Mouse (Mus musculus) liver, embryonic 15.5 days (tissue): Measurements from ENCODE around the gene Csrnp1. TPM values are rescaled to one million over a fixed set of nuclear protein-coding genes. Genes with fewer than 3 reads are reported as not detected.

Source experiments
- ATAC-seq: fragments of 200-750 bp; cut with Nextera tagmentation; 2 replicates; pipeline ENCODE4 v1.8.0; 2017; ENCODE audit warnings: moderate number of reproducible peaks, mild to moderate bottlenecking, moderate library complexity; ENCODE audit not compliant: insufficient read depth
- H3K27ac ChIP-seq: fragments of 300-500 bp; sonication (generic); replicated peaks from 2 replicates; pipeline ENCODE4 v1.5.1; 2015; ENCODE audit warnings: mild to moderate bottlenecking, inconsistent platforms
- H3K27me3 ChIP-seq: fragments of 300-500 bp; sonication (generic); 2 replicates; pipeline ENCODE4 v1.6.1; 2015; ENCODE audit warnings: mild to moderate bottlenecking, inconsistent platforms
- H3K36me3 ChIP-seq: fragments of 300-500 bp; sonication (generic); replicated peaks from 2 replicates; pipeline ENCODE4 v1.6.1; 2015; ENCODE audit warnings: moderate library complexity, mild to moderate bottlenecking, inconsistent platforms
- H3K4me1 ChIP-seq: fragments of 300-500 bp; sonication (generic); replicated peaks from 2 replicates; pipeline ENCODE4 v1.6.1; 2015; ENCODE audit warnings: inconsistent platforms
- H3K4me2 ChIP-seq: fragments of 300-500 bp; sonication (generic); 2 replicates; pipeline ENCODE4 v1.6.1; 2015; ENCODE audit warnings: moderate library complexity, mild to moderate bottlenecking, inconsistent platforms
- H3K4me3 ChIP-seq: fragments of 300-500 bp; sonication (generic); replicated peaks from 2 replicates; pipeline ENCODE4 v1.5.1; 2015; ENCODE audit warnings: mild to moderate bottlenecking, inconsistent platforms
- H3K9ac ChIP-seq: fragments of 300-500 bp; sonication (generic); 2 replicates; pipeline ENCODE4 v1.6.1; 2015; ENCODE audit warnings: moderate library complexity, mild to moderate bottlenecking, inconsistent platforms
- H3K9me3 ChIP-seq: fragments of 300-500 bp; sonication (generic); replicated peaks from 2 replicates; pipeline ENCODE4 v1.6.1; 2016; ENCODE audit warnings: inconsistent platforms
- WGBS: fragments of 180-500 bp; shearing (Covaris S2); methylation state at CpG from one replicate; pipeline ENCODE4 v1.1.7; 2015; ENCODE audit warnings: mixed read lengths; ENCODE audit not compliant: insufficient replicate concordance; 5-methylcytosine and 5-hydroxymethylcytosine counted together
- polyA plus RNA-seq: library from polyadenylated mRNA; unstranded; fragments of >200 nt; fragmentation: Nextera tagmentation; extraction: Ambion mirVana; gene quantifications from 2 replicates; pipeline ENCODE4 v1.2.1, GENCODE M21; 2015

Csrnp1 gene
- polyA plus RNA-seq, 1 experiment from 2014 or later: 2.0 TPM

- no peaks in the 10 kb centered on the region for H3K36me3 ChIP-seq
- peaks cover 14% of the 10 kb centered on the region for H3K4me1 ChIP-seq
- no peak overlapping the region for H3K4me2 ChIP-seq
- H3K9ac ChIP-seq: no peak overlapping the region
- 72% methylated on average over 14 of the region's 14 CpGs for WGBS
- no peaks in the 10 kb centered on the region for H3K9me3 ChIP-seq
- H3K4me3 ChIP-seq: no peak overlapping the region
- ATAC-seq: no peak
- no peaks in the 10 kb centered on the region for H3K27me3 ChIP-seq
- H3K27ac ChIP-seq: no peak overlapping the region
Observed at GRCm38 (mm10) chr9:119941861-119942260, 42.6 kb downstream of the Csrnp1 start.

GRCm38 (mm10) chr9:119941407-119941806, 43.1 kb downstream of the Csrnp1 start:
- no peak overlapping the region for H3K9ac ChIP-seq
- no peak overlapping the region for H3K4me2 ChIP-seq
- H3K4me1 ChIP-seq: peaks cover 18% of the 10 kb centered on the region
- WGBS: 54% methylated on average over 5 of the region's 5 CpGs
- no peak for ATAC-seq
- no peaks in the 10 kb centered on the region for H3K36me3 ChIP-seq
- H3K27me3 ChIP-seq: no peaks in the 10 kb centered on the region
- H3K9me3 ChIP-seq: no peaks in the 10 kb centered on the region
- no peak overlapping the region for H3K27ac ChIP-seq
- H3K4me3 ChIP-seq: no peak overlapping the region

GRCm38 (mm10) chr9:119939646-119940045, 44.8 kb downstream of the Csrnp1 start:
- no peak for ATAC-seq
- Histone ChIP-seq H3K4me1 (peaks cover 30% of the 10 kb centered on the region), H3K27me3 (no peaks in the 10 kb centered on the region), H3K36me3 (no peaks in the 10 kb centered on the region), H3K4me3 (no peak overlapping the region), H3K27ac (no peak overlapping the region), H3K4me2 (no peak overlapping the region), H3K9ac (no peak overlapping the region), H3K9me3 (no peaks in the 10 kb centered on the region)
- WGBS: 79% methylated on average over 10 of the region's 10 CpGs

GRCm38 (mm10) chr9:119938496-119938895, 46.0 kb downstream of the Csrnp1 start:
- Histone ChIP-seq H3K27me3 (no peaks in the 10 kb centered on the region), H3K4me3 (no peak overlapping the region), H3K27ac (no peak overlapping the region), H3K36me3 (no peaks in the 10 kb centered on the region), H3K4me1 (peaks cover 31% of the 10 kb centered on the region), H3K9me3 (no peaks in the 10 kb centered on the region), H3K4me2 (no peak overlapping the region), H3K9ac (no peak overlapping the region)
- no peak for ATAC-seq
- 37% methylated on average over 4 of the region's 4 CpGs for WGBS

GRCm38 (mm10) chr9:119937005-119937773, 47.3 kb downstream of the Csrnp1 start, which contains the start of the genes Gorasp1 and Ttc21a:
TSS of gene Gorasp1 (minus strand) at chr9:119937565.
TSS of gene Ttc21a (plus strand) at chr9:119937606.
- peak; percentile 85 for ATAC-seq
- WGBS: 3% methylated on average over 40 of the region's 40 CpGs

GRCm38 (mm10) chr9:119933675-119934074, 50.8 kb downstream of the Csrnp1 start:
- 75% methylated on average over 6 of the region's 6 CpGs for WGBS
- peaks cover 47% of the 10 kb centered on the region for H3K4me1 ChIP-seq
- H3K9ac ChIP-seq: no peak overlapping the region
- H3K9me3 ChIP-seq: no peaks in the 10 kb centered on the region
- no peak for ATAC-seq
- no peak overlapping the region for H3K4me2 ChIP-seq
- no peak overlapping the region for H3K4me3 ChIP-seq
- peaks cover 36% of the 10 kb centered on the region for H3K36me3 ChIP-seq
- H3K27me3 ChIP-seq: no peaks in the 10 kb centered on the region
- 0 out of 2 replicates have a peak overlapping the region, but pooled peaks have one; percentile 0 for H3K27ac ChIP-seq

More at GRCm38 (mm10) chr9:119937005-119937773, 47.3 kb downstream of the Csrnp1 start, which contains the start of the genes Gorasp1 and Ttc21a:
- Histone ChIP-seq H3K9ac (peak within 1 kb of the TSS; percentile 71), H3K27ac (peak within 1 kb of the TSS; percentile 77), H3K4me3 (peak within 1 kb of the TSS; percentile 78), H3K9me3 (no peaks in the 10 kb centered on the region), H3K4me1 (peaks cover 44% of the 10 kb centered on the region), H3K36me3 (0 out of 2 replicates have a peak, but pooled peaks cover 4% of the 10 kb centered on the region), H3K4me2 (peak within 1 kb of the TSS; percentile 92), H3K27me3 (no peaks in the 10 kb centered on the region)

GRCm38 (mm10) chr9:119932358-119932757, 52.1 kb downstream of the Csrnp1 start:
- WGBS: 79% methylated on average over 12 of the region's 12 CpGs
- Histone ChIP-seq H3K27me3 (no peaks in the 10 kb centered on the region), H3K36me3 (peaks cover 49% of the 10 kb centered on the region), H3K4me2 (no peak overlapping the region), H3K4me1 (peaks cover 39% of the 10 kb centered on the region), H3K27ac (no peak overlapping the region), H3K4me3 (no peak overlapping the region), H3K9ac (no peak overlapping the region), H3K9me3 (no peaks in the 10 kb centered on the region)
- peak; percentile 14; the same call in 1 of the 2 replicates for ATAC-seq

- no peaks in the 10 kb centered on the region for H3K27me3 ChIP-seq
- H3K4me1 ChIP-seq: no peaks in the 10 kb centered on the region
- no peak overlapping the region for H3K9ac ChIP-seq
- no peaks in the 10 kb centered on the region for H3K9me3 ChIP-seq
- 80% methylated on average over 5 of the region's 5 CpGs for WGBS
- H3K4me2 ChIP-seq: no peak overlapping the region
- ATAC-seq: no peak
- H3K36me3 ChIP-seq: peaks cover 93% of the 10 kb centered on the region
- no peak overlapping the region for H3K27ac ChIP-seq
- H3K4me3 ChIP-seq: no peak overlapping the region
Observed at GRCm38 (mm10) chr9:119926497-119926896, 58.0 kb downstream of the Csrnp1 start.

- Histone ChIP-seq H3K4me3 (no peak overlapping the region), H3K9me3 (no peaks in the 10 kb centered on the region), H3K9ac (no peak overlapping the region), H3K4me2 (no peak overlapping the region), H3K27me3 (no peaks in the 10 kb centered on the region), H3K4me1 (no peaks in the 10 kb centered on the region), H3K36me3 (peaks cover 94% of the 10 kb centered on the region), H3K27ac (no peak overlapping the region)
- 48% methylated on average over 8 of the region's 8 CpGs for WGBS
- no peak for ATAC-seq
Observed at GRCm38 (mm10) chr9:119925729-119926128, 58.7 kb downstream of the Csrnp1 start.

GRCm38 (mm10) chr9:119925120-119925657, 59.3 kb downstream of the Csrnp1 start:
- Histone ChIP-seq H3K36me3 (peaks cover 95% of the 10 kb centered on the region), H3K4me3 (no peak overlapping the region), H3K4me2 (no peak overlapping the region), H3K9me3 (no peaks in the 10 kb centered on the region), H3K27me3 (no peaks in the 10 kb centered on the region), H3K27ac (no peak overlapping the region), H3K9ac (no peak overlapping the region), H3K4me1 (no peaks in the 10 kb centered on the region)
- ATAC-seq: peak; percentile 26; the same call in 1 of the 2 replicates
- 39% methylated on average over 16 of the region's 16 CpGs for WGBS

GRCm38 (mm10) chr9:119923462-119923861, 61.0 kb downstream of the Csrnp1 start:
- no peak overlapping the region for H3K27ac ChIP-seq
- H3K9ac ChIP-seq: no peak overlapping the region
- H3K9me3 ChIP-seq: no peaks in the 10 kb centered on the region
- no peak for ATAC-seq
- no peak overlapping the region for H3K4me3 ChIP-seq
- H3K27me3 ChIP-seq: no peaks in the 10 kb centered on the region
- WGBS: 63% methylated on average over 4 of the region's 4 CpGs
- H3K4me1 ChIP-seq: no peaks in the 10 kb centered on the region
- no peak overlapping the region for H3K4me2 ChIP-seq
- peaks cover 94% of the 10 kb centered on the region for H3K36me3 ChIP-seq
